Mouse (Mus musculus): Measurements from ENCODE around the gene Bcl2l14. TPM values are rescaled to one million over a fixed set of nuclear protein-coding genes. Genes with fewer than 3 reads are reported as not detected.

Gene Bcl2l14
- not detected in 2 replicates for polyA plus RNA-seq (2012; ENCODE audit: insufficient read depth, insufficient read length, missing spikeins)

GRCm38 (mm10) chr6:134396018-134396417 lies at the start of gene Bcl2l14:
Gene Bcl2l14 (plus strand): TSS chr6:134396318.
- no peaks in the 10 kb centered on the region for H3K4me1 ChIP-seq (ENCODE audit: control insufficient read depth, insufficient read depth, low read length)
- no peak within 1 kb of the TSS for H3K27ac ChIP-seq (ENCODE audit: insufficient read depth, low read depth, low read length)
- no peak for TF ChIP-seq CTCF (IDR thresholded peaks at IDR 0.05; ENCODE audit: low read depth, low read length)
- H3K4me3 ChIP-seq (ENCODE audit: insufficient read depth, low read length), result no peak within 1 kb of the TSS

DNA sequence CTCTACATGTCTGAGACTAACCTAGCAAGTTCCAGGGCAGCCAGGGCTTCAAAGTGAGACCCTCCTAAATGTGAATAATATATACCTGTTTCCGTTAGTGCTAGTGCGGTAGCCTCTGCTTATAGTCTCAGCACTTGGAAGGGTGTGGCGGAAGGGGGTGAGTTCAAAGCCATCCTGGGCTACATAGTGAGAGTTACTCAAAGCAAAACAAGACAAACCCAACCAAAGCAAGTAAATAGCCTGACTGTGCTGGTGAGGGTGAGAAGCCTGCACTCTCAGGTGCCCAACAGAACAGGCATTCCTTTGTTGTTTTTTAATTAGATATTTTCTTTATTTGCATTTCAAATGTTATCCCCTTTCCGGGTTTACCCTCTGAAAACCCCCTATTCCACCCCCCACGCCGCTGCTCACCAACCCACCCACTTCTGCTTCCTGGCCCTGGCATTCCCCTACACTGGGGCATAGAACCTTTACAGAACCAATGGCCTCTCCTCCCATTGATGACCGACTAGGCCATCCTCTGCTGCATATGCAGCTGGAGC lies 47.5 kb upstream of the Bcl2l14 start:
- TF ChIP-seq CTCF (IDR thresholded peaks at IDR 0.05; ENCODE audit: low read depth, low read length) (no peak), POLR2A (IDR thresholded peaks at IDR 0.05; ENCODE audit: borderline replicate concordance, low read depth, low read length) (no peak)
- Histone ChIP-seq H3K4me1 (ENCODE audit: control insufficient read depth, insufficient read depth, low read length) (no peaks in the 10 kb centered on the region), H3K27ac (ENCODE audit: insufficient read depth, low read depth, low read length) (no peak overlapping the region), H3K4me3 (ENCODE audit: insufficient read depth, low read length) (no peak overlapping the region)

DNA sequence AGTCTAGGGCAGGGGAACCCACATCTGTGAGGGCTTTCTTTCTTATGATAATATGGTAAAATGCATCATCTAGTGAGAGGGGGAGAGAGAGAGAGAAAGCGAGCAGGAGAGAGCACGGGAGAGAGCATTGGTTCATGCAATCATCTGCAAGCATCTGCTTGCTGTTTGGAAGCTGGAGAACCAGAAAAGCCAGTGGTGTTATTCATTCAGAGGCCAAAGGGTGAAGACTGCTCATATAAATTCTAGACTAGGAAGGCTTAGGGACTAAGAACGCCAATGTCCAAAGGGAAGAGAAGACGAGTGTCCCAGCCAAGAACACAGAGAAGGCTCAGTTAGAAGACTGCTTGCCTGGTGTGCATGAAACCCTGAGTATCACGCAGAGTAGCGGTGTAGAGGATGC lies 43.2 kb upstream of the Bcl2l14 start:
- Histone ChIP-seq H3K27ac (ENCODE audit: insufficient read depth, low read depth, low read length) (no peak overlapping the region), H3K4me3 (ENCODE audit: insufficient read depth, low read length) (no peak overlapping the region), H3K4me1 (ENCODE audit: control insufficient read depth, insufficient read depth, low read length) (no peaks in the 10 kb centered on the region)
- TF ChIP-seq POLR2A (IDR thresholded peaks at IDR 0.05; ENCODE audit: borderline replicate concordance, low read depth, low read length) (no peak), CTCF (IDR thresholded peaks at IDR 0.05; ENCODE audit: low read depth, low read length) (no peak)

- no peak for TF ChIP-seq CTCF (IDR thresholded peaks at IDR 0.05; ENCODE audit: low read depth, low read length)
- no peak for TF ChIP-seq POLR2A (IDR thresholded peaks at IDR 0.05; ENCODE audit: borderline replicate concordance, low read depth, low read length)
These were observed 42.4 kb upstream of the Bcl2l14 start for GRCm38 (mm10) chr6:134353751-134354150.

DNA sequence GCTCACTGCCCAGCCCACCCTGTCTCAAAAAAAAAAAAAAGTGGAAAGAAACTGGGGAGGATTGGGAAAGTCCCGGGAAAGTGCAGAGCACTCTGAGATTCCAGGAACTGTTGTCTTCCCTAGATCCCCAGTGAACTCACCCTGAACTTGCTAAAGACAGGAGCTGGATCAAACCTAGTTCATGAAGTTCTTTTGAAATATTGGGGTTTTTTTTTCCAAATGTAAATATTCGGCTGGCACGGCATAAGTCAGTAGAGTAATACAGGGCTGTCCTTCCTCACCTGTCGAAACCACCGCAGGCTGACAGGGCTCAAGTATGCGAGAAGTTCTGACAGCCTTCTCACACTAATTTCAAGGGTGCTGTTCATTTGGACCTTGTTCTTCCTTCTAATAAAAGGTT lies 38.5 kb upstream of the Bcl2l14 start:
- Histone ChIP-seq H3K27ac (ENCODE audit: insufficient read depth, low read depth, low read length) (no peak overlapping the region), H3K4me1 (ENCODE audit: control insufficient read depth, insufficient read depth, low read length) (no peaks in the 10 kb centered on the region), H3K4me3 (ENCODE audit: insufficient read depth, low read length) (no peak overlapping the region)
- TF ChIP-seq CTCF (IDR thresholded peaks at IDR 0.05; ENCODE audit: low read depth, low read length) (no peak), POLR2A (IDR thresholded peaks at IDR 0.05; ENCODE audit: borderline replicate concordance, low read depth, low read length) (no peak)

More at GRCm38 (mm10) chr6:134353751-134354150, 42.4 kb upstream of the Bcl2l14 start:
- Histone ChIP-seq H3K27ac (ENCODE audit: insufficient read depth, low read depth, low read length) (no peak overlapping the region), H3K4me1 (ENCODE audit: control insufficient read depth, insufficient read depth, low read length) (no peaks in the 10 kb centered on the region), H3K4me3 (ENCODE audit: insufficient read depth, low read length) (no peak overlapping the region)

- Histone ChIP-seq H3K4me3 (ENCODE audit: insufficient read depth, low read length) (no peak overlapping the region), H3K4me1 (ENCODE audit: control insufficient read depth, insufficient read depth, low read length) (peaks cover 5% of the 10 kb centered on the region), H3K27ac (ENCODE audit: insufficient read depth, low read depth, low read length) (no peak overlapping the region)
- no peak for TF ChIP-seq CTCF (IDR thresholded peaks at IDR 0.05; ENCODE audit: low read depth, low read length)
- TF ChIP-seq POLR2A (IDR thresholded peaks at IDR 0.05; ENCODE audit: borderline replicate concordance, low read depth, low read length), result no peak
These were observed 36.0 kb upstream of the Bcl2l14 start for GRCm38 (mm10) chr6:134360079-134360478.

GRCm38 (mm10) chr6:134364644-134365043 lies 31.5 kb upstream of the Bcl2l14 start:
- no peak for TF ChIP-seq CTCF (IDR thresholded peaks at IDR 0.05; ENCODE audit: low read depth, low read length)
- no peak for TF ChIP-seq POLR2A (IDR thresholded peaks at IDR 0.05; ENCODE audit: borderline replicate concordance, low read depth, low read length)
- Histone ChIP-seq H3K27ac (ENCODE audit: insufficient read depth, low read depth, low read length) (no peak overlapping the region), H3K4me1 (ENCODE audit: control insufficient read depth, insufficient read depth, low read length) (peaks cover 25% of the 10 kb centered on the region), H3K4me3 (ENCODE audit: insufficient read depth, low read length) (no peak overlapping the region)

DNA sequence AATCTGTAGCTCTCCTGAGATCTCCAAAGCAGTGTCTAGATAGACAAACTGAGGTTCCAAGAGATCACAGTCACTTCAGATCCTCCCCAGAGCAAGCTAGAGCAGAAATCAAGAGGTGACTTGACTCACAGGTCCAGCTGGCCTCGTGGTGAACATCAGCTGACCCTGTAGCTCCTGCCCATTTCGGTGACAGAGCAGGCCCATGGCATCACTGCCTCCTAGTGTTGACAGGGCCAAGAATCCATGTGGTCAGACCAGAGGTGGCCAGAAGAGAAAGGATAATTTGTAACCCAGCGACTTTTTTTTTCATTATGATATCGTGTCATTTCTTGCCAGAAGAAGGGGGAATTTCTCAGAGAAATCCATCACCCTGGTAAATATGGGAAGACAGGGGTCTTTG lies 30.2 kb upstream of the Bcl2l14 start:
- H3K27ac ChIP-seq (ENCODE audit: insufficient read depth, low read depth, low read length), result no peak overlapping the region
- H3K4me3 ChIP-seq (ENCODE audit: insufficient read depth, low read length), result no peak overlapping the region
- no peak for TF ChIP-seq CTCF (IDR thresholded peaks at IDR 0.05; ENCODE audit: low read depth, low read length)
- no peak for TF ChIP-seq POLR2A (IDR thresholded peaks at IDR 0.05; ENCODE audit: borderline replicate concordance, low read depth, low read length)
- H3K4me1 ChIP-seq (ENCODE audit: control insufficient read depth, insufficient read depth, low read length), result peaks cover 25% of the 10 kb centered on the region

GRCm38 (mm10) chr6:134366366-134367351 lies 29.5 kb upstream of the Bcl2l14 start:
- TF ChIP-seq POLR2A (IDR thresholded peaks at IDR 0.05; ENCODE audit: borderline replicate concordance, low read depth, low read length), result no peak
- TF ChIP-seq CTCF (IDR thresholded peaks at IDR 0.05; ENCODE audit: low read depth, low read length), result no peak

More at GRCm38 (mm10) chr6:134366366-134367351, 29.5 kb upstream of the Bcl2l14 start:
- peak overlapping the region; percentile 71 for H3K27ac ChIP-seq (ENCODE audit: insufficient read depth, low read depth, low read length)
- peaks cover 25% of the 10 kb centered on the region for H3K4me1 ChIP-seq (ENCODE audit: control insufficient read depth, insufficient read depth, low read length)
- H3K4me3 ChIP-seq (ENCODE audit: insufficient read depth, low read length), result no peak overlapping the region

Measured in bone marrow macrophage, adult 2 months (primary cell).